Mouse (Mus musculus) lung, postnatal 0 days (tissue): ENCODE results near the gene Slc12a1.

Experiments
- CTCF ChIP-seq: IDR thresholded peaks from 2 replicates; pipeline ENCODE4 v1.5.1; 2016; ENCODE audit warnings: antibody characterized with exemption, mild to moderate bottlenecking
- EP300 ChIP-seq: IDR thresholded peaks from 2 replicates; pipeline ENCODE4 v1.6.1; 2016; ENCODE audit warnings: antibody characterized with exemption, mild to moderate bottlenecking, control low read depth

- peak; percentile 79 for TF ChIP-seq CTCF
- no peak for TF ChIP-seq EP300
Observed at GRCm38 (mm10) chr2:125214592-125214991, 62.3 kb downstream of the Slc12a1 start.
